Mouse (Mus musculus) midbrain, embryonic 13.5 days (tissue): ENCODE data around the gene Rdh5. TPM values are rescaled to one million over a fixed set of nuclear protein-coding genes. Genes with fewer than 3 reads are reported as not detected.

Source experiments
- ATAC-seq: fragments of 200-750 bp; cut with Nextera tagmentation; 2 replicates; pipeline ENCODE4 v1.8.0; 2017; ENCODE audit warnings: mild to moderate bottlenecking, moderate TSS enrichment, moderate library complexity
- H3K27ac ChIP-seq: fragments of 300-500 bp; sonication (generic); 2 replicates; pipeline ENCODE4 v1.5.1; 2015; ENCODE audit warnings: inconsistent platforms, mild to moderate bottlenecking, moderate library complexity
- H3K27me3 ChIP-seq: fragments of 300-500 bp; sonication (generic); 2 replicates; pipeline ENCODE4 v1.6.1; 2015; ENCODE audit warnings: mild to moderate bottlenecking, inconsistent platforms
- H3K36me3 ChIP-seq: fragments of 300-500 bp; sonication (generic); 2 replicates; pipeline ENCODE4 v1.6.1; 2015; ENCODE audit warnings: mild to moderate bottlenecking, inconsistent platforms
- H3K4me1 ChIP-seq: fragments of 300-500 bp; sonication (generic); replicated peaks from 2 replicates; pipeline ENCODE4 v1.6.1; 2015; ENCODE audit warnings: inconsistent platforms
- H3K4me2 ChIP-seq: fragments of 300-500 bp; sonication (generic); replicated peaks from 2 replicates; pipeline ENCODE4 v1.6.1; 2015; ENCODE audit warnings: moderate library complexity, mild to moderate bottlenecking, inconsistent platforms
- H3K4me3 ChIP-seq: fragments of 300-500 bp; sonication (generic); replicated peaks from 2 replicates; pipeline ENCODE4 v1.5.1; 2015; ENCODE audit warnings: mild to moderate bottlenecking, inconsistent platforms
- H3K9ac ChIP-seq: fragments of 300-500 bp; sonication (generic); replicated peaks from 2 replicates; pipeline ENCODE4 v1.6.1; 2015; ENCODE audit warnings: mild to moderate bottlenecking, inconsistent platforms
- H3K9me3 ChIP-seq: fragments of 300-500 bp; sonication (generic); 2 replicates; pipeline ENCODE4 v1.6.1; 2016; ENCODE audit warnings: mild to moderate bottlenecking, inconsistent platforms
- WGBS: fragments of 180-500 bp; shearing (Covaris S2); methylation state at CpG from one replicate; pipeline ENCODE4 v1.1.7; 2015; 5-methylcytosine and 5-hydroxymethylcytosine counted together
- polyA plus RNA-seq: library from polyadenylated mRNA; unstranded; fragments of >200 nt; fragmentation: Nextera tagmentation; extraction: Ambion mirVana; gene quantifications from 2 replicates; pipeline ENCODE4 v1.2.1, GENCODE M21; 2015

Rdh5 gene
- polyA plus RNA-seq, 1 experiment from 2014 or later: 20.9 TPM

DNA sequence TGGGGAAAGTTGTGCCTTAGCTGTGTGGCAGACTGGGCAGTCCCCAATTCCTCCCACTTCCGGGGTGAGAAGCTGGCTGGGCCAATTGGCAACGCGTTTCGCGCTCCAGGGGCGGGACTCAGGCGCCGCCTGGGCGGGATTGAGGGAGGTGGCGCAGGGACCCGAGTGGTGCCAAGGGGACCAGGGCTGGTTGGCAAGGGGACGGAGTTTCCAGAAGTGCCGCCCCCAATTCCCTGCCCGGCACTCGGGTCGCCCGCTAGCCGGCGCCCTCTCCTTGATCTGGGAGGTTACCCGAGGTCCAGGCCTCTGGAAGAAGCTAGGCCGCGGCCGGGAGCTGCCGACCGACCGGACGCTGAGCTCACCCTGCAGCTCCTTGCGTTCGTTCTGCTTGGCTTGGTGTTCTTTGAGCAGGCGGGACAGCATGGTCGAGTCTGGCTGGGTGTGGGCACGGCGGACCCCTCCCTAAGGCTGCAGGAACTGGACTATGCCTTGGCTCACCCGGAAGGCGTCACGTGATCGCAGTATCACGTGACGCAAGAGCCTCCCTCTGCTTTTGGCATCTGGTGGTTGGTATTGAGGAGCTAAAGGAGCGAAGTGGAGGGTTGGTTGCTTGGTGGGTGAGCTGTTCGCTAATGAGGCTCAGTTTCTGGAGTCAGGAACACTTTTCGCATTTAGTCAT, 464 bp upstream of the Rdh5 start:
- no peaks in the 10 kb centered on the region for H3K9me3 ChIP-seq
- peak overlapping the region; percentile 94 for H3K27ac ChIP-seq
- H3K4me1 ChIP-seq: peaks cover 49% of the 10 kb centered on the region
- H3K9ac ChIP-seq: peak overlapping the region; percentile 87
- peak overlapping the region; percentile 72 for H3K4me2 ChIP-seq
- WGBS: under 1% methylated on average over 39 of the region's 42 CpGs
- peak; percentile 97 for ATAC-seq
- H3K27me3 ChIP-seq: peaks cover 8% of the 10 kb centered on the region; the same call in 1 of the 2 replicates
- H3K4me3 ChIP-seq: peak overlapping the region; percentile 92
- H3K36me3 ChIP-seq: peaks cover 4% of the 10 kb centered on the region

DNA sequence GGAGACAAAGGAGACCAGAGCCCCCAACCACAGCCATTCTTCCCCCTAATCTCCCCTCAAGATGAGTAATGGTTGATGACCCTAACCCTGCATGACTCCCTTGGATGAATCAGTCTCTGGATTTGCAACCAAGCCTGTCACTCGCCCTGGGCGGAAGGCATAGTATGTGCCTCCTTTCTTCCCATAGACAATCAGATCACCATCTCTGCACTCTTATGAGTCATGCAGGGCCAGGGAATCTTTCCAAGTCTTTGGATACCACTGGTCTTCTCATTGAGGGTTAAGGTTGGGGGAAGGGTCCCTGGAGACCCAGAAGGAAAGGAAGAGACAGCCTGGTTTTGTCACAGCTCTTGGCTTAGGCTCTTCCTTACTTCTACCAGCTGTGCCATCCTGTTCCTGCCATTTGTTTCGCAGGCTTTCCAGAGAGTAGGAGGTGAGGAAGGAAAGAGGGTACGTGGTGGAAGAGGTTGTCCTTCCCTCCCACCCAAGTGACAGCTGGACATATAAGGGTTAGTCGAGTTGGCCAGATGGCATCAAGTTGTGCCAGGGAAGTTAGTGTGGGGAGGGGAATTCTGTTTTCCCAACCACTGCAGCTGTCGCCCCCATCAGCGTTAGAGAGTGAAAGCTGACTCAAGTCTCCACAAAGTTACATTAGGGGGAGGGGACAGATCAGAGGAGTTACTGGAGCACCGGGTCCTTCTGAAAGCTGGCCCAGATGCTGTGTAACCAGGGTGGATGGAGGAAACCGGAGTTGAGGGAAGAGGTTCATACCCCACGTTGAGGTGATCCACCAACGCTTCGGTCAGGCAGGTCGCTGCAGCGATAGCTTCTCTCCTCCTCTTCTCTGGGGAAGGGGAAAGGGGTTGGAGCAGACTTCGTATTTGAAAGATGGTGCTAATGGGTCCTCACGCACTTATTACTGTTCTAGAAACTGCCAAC, 536 bp downstream of the Rdh5 start:
- H3K27ac ChIP-seq: peak overlapping the region; percentile 94; the same call in 1 of the 2 replicates
- H3K9me3 ChIP-seq: no peaks in the 10 kb centered on the region
- peaks cover 14% of the 10 kb centered on the region for H3K36me3 ChIP-seq
- H3K4me2 ChIP-seq: peak overlapping the region; percentile 72
- 75% methylated on average over 16 of the region's 16 CpGs for WGBS
- H3K4me3 ChIP-seq: peak overlapping the region; percentile 92
- H3K4me1 ChIP-seq: peaks cover 46% of the 10 kb centered on the region
- peak overlapping the region; percentile 87 for H3K9ac ChIP-seq
- H3K27me3 ChIP-seq: no peaks in the 10 kb centered on the region; the same call in 1 of the 2 replicates
- no peak for ATAC-seq

DNA sequence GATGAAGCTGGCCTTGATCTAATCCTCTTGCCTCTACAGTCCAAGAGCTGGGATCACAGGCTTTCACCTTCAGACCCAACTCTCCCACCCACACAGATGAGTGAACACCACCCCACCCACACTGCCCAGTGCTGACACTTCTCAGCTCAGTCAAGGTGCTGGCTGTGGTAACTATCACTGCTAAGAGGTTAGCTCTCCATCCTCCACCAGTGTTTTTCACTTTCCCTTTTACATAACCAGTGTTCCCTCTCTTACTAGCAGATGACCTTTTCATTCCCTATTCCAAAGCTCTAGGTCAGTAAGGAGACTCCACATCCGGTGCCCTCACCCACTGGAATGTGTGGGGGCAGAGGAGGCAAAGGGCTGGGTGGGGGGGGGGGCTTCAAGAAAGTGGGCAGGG, 1.4 kb downstream of the Rdh5 start:
- Histone ChIP-seq H3K4me1 (peaks cover 46% of the 10 kb centered on the region), H3K9ac (no peak overlapping the region), H3K4me3 (no peak overlapping the region), H3K36me3 (peaks cover 14% of the 10 kb centered on the region), H3K27me3 (no peaks in the 10 kb centered on the region; the same call in 1 of the 2 replicates), H3K4me2 (no peak overlapping the region), H3K9me3 (no peaks in the 10 kb centered on the region), H3K27ac (no peak overlapping the region)
- WGBS: 65% methylated on average over 1 of the region's 1 CpGs
- no peak for ATAC-seq

DNA sequence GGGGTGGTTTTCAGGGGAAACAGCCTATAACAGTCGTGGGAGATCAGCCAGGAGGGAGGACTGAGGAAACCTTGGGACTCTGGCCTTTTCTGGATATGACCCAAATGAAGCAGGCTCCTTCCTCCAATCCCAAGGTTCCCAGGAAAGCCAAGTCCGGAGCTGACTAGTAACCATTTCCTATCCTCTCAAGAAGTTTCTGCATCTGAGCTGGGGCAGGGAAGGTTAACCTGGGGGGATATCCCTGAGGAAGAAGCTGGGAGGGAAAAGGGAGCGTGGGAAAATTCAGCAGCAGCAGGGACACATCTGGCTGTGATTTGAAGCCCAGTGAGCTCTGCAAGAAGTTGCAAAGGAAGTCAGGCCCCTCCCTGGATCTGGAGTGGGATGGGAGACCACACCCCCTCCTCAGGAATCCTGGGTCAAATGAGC, 1.9 kb downstream of the Rdh5 start:
- H3K4me2 ChIP-seq: no peak overlapping the region
- H3K4me1 ChIP-seq: peaks cover 46% of the 10 kb centered on the region
- H3K9ac ChIP-seq: no peak overlapping the region
- H3K27me3 ChIP-seq: no peaks in the 10 kb centered on the region
- no peak overlapping the region for H3K27ac ChIP-seq
- peaks cover 14% of the 10 kb centered on the region for H3K36me3 ChIP-seq
- no peak for ATAC-seq
- H3K4me3 ChIP-seq: no peak overlapping the region
- WGBS: 86% methylated on average over 3 of the region's 3 CpGs
- no peaks in the 10 kb centered on the region for H3K9me3 ChIP-seq

DNA sequence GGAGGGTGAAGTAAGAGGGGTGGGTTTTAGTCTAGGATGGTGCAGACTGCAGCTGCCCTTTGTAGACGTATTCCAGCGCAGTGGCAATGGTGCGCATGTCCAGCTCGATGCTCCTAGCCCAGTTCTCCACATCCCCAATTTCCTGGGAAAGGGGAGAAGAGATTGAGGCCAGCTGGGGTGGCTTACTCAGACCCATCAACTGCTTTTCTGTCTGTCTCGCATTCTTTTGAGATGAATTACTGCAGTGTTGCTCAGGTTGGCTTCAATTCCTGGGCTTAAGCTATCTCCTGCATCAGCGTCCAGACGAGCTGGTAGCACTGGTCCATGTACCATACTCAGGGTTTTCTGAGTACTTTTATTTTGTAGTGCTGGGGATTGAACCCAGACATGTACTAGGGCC, 2.7 kb downstream of the Rdh5 start:
- 82% methylated on average over 7 of the region's 7 CpGs for WGBS
- H3K9ac ChIP-seq: no peak overlapping the region; the same call in 1 of the 2 replicates
- no peak overlapping the region for H3K4me2 ChIP-seq
- no peaks in the 10 kb centered on the region for H3K9me3 ChIP-seq
- peak overlapping the region; percentile 47; the same call in 1 of the 2 replicates for H3K27ac ChIP-seq
- peaks cover 46% of the 10 kb centered on the region for H3K4me1 ChIP-seq
- no peaks in the 10 kb centered on the region for H3K27me3 ChIP-seq
- no peak for ATAC-seq
- peaks cover 14% of the 10 kb centered on the region for H3K36me3 ChIP-seq
- no peak overlapping the region for H3K4me3 ChIP-seq

DNA sequence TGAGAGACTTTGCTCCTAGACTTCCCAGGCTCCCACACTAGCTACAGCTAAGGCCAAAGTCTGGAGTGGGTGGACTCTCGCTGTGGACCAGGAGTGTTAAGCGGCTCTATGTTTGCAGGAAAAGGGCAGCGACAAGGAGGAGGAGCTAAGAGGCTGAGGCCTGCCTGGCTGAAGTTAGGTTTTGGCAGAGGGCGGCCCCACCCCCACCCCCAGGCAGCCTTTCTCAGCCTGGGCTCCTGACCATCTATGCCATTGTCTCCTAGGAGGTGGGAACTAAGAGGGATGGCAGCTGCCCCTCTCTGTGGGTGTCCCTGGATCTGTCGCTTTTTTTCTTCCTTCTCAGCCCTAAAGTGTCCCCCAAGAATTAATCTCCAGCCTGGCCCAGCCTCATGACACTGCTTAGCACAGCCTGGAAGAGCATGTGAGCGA, 3.5 kb downstream of the Rdh5 start:
- H3K9me3 ChIP-seq: no peaks in the 10 kb centered on the region
- H3K4me2 ChIP-seq: no peak overlapping the region
- H3K4me1 ChIP-seq: peaks cover 45% of the 10 kb centered on the region
- H3K4me3 ChIP-seq: no peak overlapping the region
- H3K27ac ChIP-seq: peak overlapping the region; percentile 47
- 7% methylated on average over 6 of the region's 6 CpGs for WGBS
- H3K9ac ChIP-seq: no peak overlapping the region
- ATAC-seq: no peak
- H3K36me3 ChIP-seq: peaks cover 14% of the 10 kb centered on the region
- no peaks in the 10 kb centered on the region for H3K27me3 ChIP-seq

DNA sequence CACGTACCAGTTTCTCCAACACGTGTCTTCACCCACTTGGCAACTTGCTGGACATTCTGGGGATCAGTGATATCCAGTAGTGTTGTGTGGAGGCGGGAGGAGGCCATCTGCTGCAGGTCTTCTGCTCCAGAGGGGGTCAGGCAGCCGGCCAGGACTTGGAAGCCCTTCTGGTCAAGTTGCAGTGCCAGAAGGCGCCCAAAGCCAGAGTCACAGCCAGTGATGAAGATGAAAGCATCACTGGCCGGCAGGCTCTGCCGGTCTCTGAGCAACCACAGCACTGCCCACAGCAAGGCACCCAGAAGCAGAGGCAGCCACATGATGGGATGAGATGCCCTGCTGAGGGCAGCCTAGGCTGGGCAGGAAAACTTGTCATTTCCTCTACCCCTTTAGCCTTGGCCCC, 4.4 kb downstream of the Rdh5 start:
- Histone ChIP-seq H3K4me1 (peaks cover 38% of the 10 kb centered on the region), H3K4me2 (no peak overlapping the region), H3K27ac (0 out of 2 replicates have a peak overlapping the region, but pooled peaks have one; percentile 19), H3K9me3 (no peaks in the 10 kb centered on the region), H3K9ac (no peak overlapping the region), H3K27me3 (no peaks in the 10 kb centered on the region), H3K4me3 (no peak overlapping the region), H3K36me3 (peaks cover 14% of the 10 kb centered on the region)
- WGBS: 71% methylated on average over 7 of the region's 7 CpGs
- ATAC-seq: no peak

DNA sequence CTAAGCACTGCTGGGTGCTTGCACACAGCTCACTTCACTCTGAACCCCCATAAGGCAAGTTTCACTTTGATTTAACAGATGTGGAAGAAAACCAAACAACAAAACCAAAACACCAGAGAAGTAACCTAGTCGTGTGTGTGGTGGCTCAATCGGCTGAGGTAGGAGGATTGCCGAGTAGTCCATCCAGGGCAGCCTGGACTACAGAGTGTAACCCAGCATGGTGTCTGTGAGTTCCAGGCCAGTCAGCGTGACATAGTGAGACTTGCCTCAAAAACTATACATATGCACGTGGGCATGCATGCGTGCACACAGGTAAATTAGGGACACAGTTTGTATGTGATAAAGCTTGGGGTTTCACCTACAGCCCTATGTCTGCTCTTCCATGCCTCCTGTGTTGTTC, 5.3 kb downstream of the Rdh5 start:
- H3K36me3 ChIP-seq: peaks cover 14% of the 10 kb centered on the region
- 88% methylated on average over 6 of the region's 6 CpGs for WGBS
- no peak overlapping the region for H3K9ac ChIP-seq
- ATAC-seq: no peak
- peaks cover 33% of the 10 kb centered on the region for H3K4me1 ChIP-seq
- no peaks in the 10 kb centered on the region for H3K9me3 ChIP-seq
- H3K27ac ChIP-seq: no peak overlapping the region
- no peaks in the 10 kb centered on the region for H3K27me3 ChIP-seq
- H3K4me2 ChIP-seq: no peak overlapping the region
- H3K4me3 ChIP-seq: no peak overlapping the region

DNA sequence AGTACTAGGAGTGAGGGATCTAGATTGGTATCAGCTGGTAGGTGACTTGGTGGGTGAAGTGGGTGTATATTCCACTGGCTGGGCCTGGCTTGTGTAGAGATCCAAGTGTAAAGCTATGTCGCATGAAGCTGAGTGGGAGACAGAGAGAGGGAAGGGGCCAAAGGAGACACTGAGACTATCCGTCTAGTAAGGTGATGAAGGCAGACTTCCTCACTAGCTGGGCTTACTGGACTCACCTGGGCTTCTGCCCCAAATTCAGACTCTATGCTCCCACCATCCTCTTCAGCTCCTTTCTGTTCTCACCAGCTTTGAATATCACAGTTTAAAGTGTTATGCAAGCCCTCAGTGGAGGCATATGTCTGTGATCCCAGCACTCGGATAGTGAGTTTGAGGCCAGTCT, 6.0 kb downstream of the Rdh5 start:
- no peaks in the 10 kb centered on the region; the same call in 1 of the 2 replicates for H3K27me3 ChIP-seq
- no peak overlapping the region for H3K9ac ChIP-seq
- ATAC-seq: no peak
- H3K36me3 ChIP-seq: peaks cover 14% of the 10 kb centered on the region
- no peak overlapping the region for H3K27ac ChIP-seq
- H3K4me2 ChIP-seq: no peak overlapping the region
- H3K4me1 ChIP-seq: peaks cover 25% of the 10 kb centered on the region
- WGBS: 94% methylated on average over 3 of the region's 3 CpGs
- no peaks in the 10 kb centered on the region for H3K9me3 ChIP-seq
- H3K4me3 ChIP-seq: no peak overlapping the region

DNA sequence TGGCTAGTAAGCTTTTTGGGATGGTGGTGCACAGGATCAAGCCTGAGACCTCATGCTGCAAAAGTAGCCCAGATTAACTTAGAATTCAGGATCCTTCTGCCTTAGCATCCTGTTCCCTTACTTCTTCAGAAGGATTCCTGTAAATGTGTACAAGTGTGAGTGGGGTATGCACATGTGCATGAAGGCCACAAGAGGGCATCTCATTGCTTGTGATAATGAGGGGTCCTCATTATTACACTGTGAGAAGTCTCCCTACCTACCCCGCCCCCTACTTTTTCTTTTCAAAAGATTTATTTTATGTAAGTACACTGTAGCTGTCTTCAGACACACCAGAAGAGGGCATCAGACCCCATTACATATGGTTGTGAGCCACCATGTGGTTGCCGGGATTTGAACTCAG, 7.1 kb downstream of the Rdh5 start:
- Histone ChIP-seq H3K4me3 (no peak overlapping the region), H3K4me2 (no peak overlapping the region), H3K27ac (no peak overlapping the region), H3K9ac (no peak overlapping the region), H3K4me1 (peaks cover 32% of the 10 kb centered on the region), H3K9me3 (no peaks in the 10 kb centered on the region), H3K36me3 (peaks cover 14% of the 10 kb centered on the region), H3K27me3 (no peaks in the 10 kb centered on the region; the same call in 1 of the 2 replicates)
- WGBS: 88% methylated on average over 2 of the region's 2 CpGs
- no peak for ATAC-seq

DNA sequence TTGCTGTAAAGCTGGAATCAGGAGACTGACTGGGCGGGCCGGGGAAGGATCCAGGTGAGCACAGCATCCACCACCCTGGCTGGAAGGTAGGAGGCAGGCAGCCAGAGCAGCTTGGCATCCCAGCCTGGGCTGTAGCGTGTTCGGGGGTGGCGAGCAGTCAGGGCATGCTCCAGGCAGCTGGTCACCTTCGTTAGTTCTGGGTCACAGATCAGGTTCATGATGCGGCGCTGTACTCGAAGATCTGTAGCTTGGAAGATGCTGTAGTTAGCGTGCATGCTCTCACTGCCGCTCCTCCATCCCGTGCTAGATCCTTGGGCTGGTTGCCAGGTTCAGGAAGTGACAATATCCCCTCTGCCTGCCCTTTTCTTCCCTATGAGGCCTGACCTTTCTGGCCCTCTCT, 9.0 kb downstream of the Rdh5 start:
- peak; percentile 5; the same call in 1 of the 2 replicates for ATAC-seq
- Histone ChIP-seq H3K27me3 (peaks cover 6% of the 10 kb centered on the region; the same call in 1 of the 2 replicates), H3K4me1 (peaks cover 26% of the 10 kb centered on the region)

DNA sequence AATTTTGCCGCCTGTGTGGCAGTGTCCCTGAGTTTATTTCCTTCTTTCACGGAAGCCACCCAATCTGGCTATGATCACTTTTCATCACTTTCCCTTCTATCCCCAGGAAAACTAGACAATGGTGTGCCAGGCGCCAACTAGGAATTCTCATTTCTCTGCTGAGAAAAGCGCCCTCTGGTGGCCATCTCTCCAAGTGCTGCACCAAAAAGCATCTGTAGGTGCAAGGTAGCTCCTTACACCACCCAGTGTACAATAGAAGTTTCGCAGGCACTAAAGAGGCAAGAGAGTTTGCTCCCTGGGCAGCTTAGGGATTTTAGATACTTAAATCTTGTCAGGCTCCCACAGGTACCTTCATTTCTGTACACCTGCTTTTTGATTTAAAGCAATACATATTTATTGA, 9.5 kb downstream of the Rdh5 start:
- H3K4me1 ChIP-seq: peaks cover 21% of the 10 kb centered on the region
- H3K27ac ChIP-seq: peak overlapping the region; percentile 25; the same call in 1 of the 2 replicates
- ATAC-seq: peak; percentile 9; the same call in 1 of the 2 replicates
- peaks cover 9% of the 10 kb centered on the region for H3K27me3 ChIP-seq
- no peak overlapping the region for H3K9ac ChIP-seq
- peaks cover 11% of the 10 kb centered on the region for H3K36me3 ChIP-seq
- no peak overlapping the region for H3K4me3 ChIP-seq
- no peak overlapping the region for H3K4me2 ChIP-seq
- no peaks in the 10 kb centered on the region for H3K9me3 ChIP-seq
- WGBS: 9% methylated on average over 5 of the region's 5 CpGs

More for the DNA sequence above, 9.0 kb downstream of the Rdh5 start:
- no peak overlapping the region for H3K4me2 ChIP-seq
- no peak overlapping the region for H3K9ac ChIP-seq
- no peak overlapping the region for H3K27ac ChIP-seq
- peaks cover 14% of the 10 kb centered on the region for H3K36me3 ChIP-seq
- no peaks in the 10 kb centered on the region for H3K9me3 ChIP-seq
- 81% methylated on average over 12 of the region's 12 CpGs for WGBS
- no peak overlapping the region for H3K4me3 ChIP-seq
